Mouse (Mus musculus) bone marrow, adult 2 months (tissue): ENCODE data around the gene Olfr872.

Experiments
- CTCF ChIP-seq: fragments of 200-500 bp; IDR thresholded peaks from 2 replicates; pipeline ENCODE4 v1.5.1; 2011; ENCODE audit warnings: low read length, control low read depth; ENCODE audit not compliant: control insufficient read depth, insufficient read depth
- POLR2A ChIP-seq: fragments of 200-500 bp; IDR thresholded peaks from 2 replicates; pipeline ENCODE4 v1.6.1; 2011; ENCODE audit warnings: low read depth, mild to moderate bottlenecking, control low read depth, low read length, borderline replicate concordance; ENCODE audit not compliant: control insufficient read depth

GRCm38 (mm10) chr9:20236819-20237218 lies at the start of gene Olfr872:
- TF ChIP-seq CTCF (no peak), POLR2A (no peak)
